Mouse (Mus musculus): ENCODE measurements around the gene Ghdc. TPM values are rescaled to one million over a fixed set of nuclear protein-coding genes. Genes with fewer than 3 reads are reported as not detected.

Gene Ghdc
- total and polyA plus RNA-seq, 2 experiments from 2014 or later = 4.4 to 7.3 TPM

GRCm38 (mm10) chr11:100738066-100738604 lies 32.6 kb downstream of the Ghdc start, which contains the start of gene Rab5c:
Rab5c (minus strand) TSS chr11:100738215.
- H3K4me1 ChIP-seq (ENCODE audit: insufficient read depth) = peaks cover 10% of the 10 kb centered on the region; the same call in 1 of the 2 replicates
- 1% methylated on average over 39 of the region's 39 CpGs for WGBS
- H3K27me3 ChIP-seq (ENCODE audit: insufficient read depth, low read length) = no peaks in the 10 kb centered on the region
- peak within 1 kb of the TSS; percentile 79 for H3K4me2 ChIP-seq (ENCODE audit: low read depth)
- no peaks in the 10 kb centered on the region for H3K9me3 ChIP-seq (ENCODE audit: low read length)
- peak within 1 kb of the TSS; percentile 87 for H3K27ac ChIP-seq (ENCODE audit: low read depth, low read length)
- peak within 1 kb of the TSS; percentile 90 for H3K9ac ChIP-seq
- ATAC-seq = peak; percentile 99
- peak within 1 kb of the TSS; percentile 94 for H3K4me3 ChIP-seq (ENCODE audit: low read depth, low read length)
- no peak; the same call in 1 of the 2 replicates for TF ChIP-seq CTCF (IDR thresholded peaks at IDR 0.05; ENCODE audit: low read depth)
- peak; percentile 99 for DNase-seq
- H3K36me3 ChIP-seq (ENCODE audit: insufficient read depth) = peaks cover 14% of the 10 kb centered on the region

GRCm38 (mm10) chr11:100737105-100737733 lies 33.5 kb downstream of the Ghdc start:
- no peaks in the 10 kb centered on the region for H3K27me3 ChIP-seq (ENCODE audit: insufficient read depth, low read length)

GRCm38 (mm10) chr11:100736746-100737080 lies 34.0 kb downstream of the Ghdc start:
- Histone ChIP-seq H3K9me3 (ENCODE audit: low read length) (no peaks in the 10 kb centered on the region), H3K4me2 (ENCODE audit: low read depth) (peak overlapping the region; percentile 79), H3K4me3 (ENCODE audit: low read depth, low read length) (0 out of 2 replicates have a peak overlapping the region, but pooled peaks have one; percentile 94), H3K27me3 (ENCODE audit: insufficient read depth, low read length) (no peaks in the 10 kb centered on the region), H3K4me1 (ENCODE audit: insufficient read depth) (peaks cover 10% of the 10 kb centered on the region; the same call in 1 of the 2 replicates), H3K27ac (ENCODE audit: low read depth, low read length) (no peak overlapping the region), H3K9ac (0 out of 2 replicates have a peak overlapping the region, but pooled peaks have one; percentile 90), H3K36me3 (ENCODE audit: insufficient read depth) (peaks cover 11% of the 10 kb centered on the region; the same call in 1 of the 2 replicates)
- TF ChIP-seq CTCF (IDR thresholded peaks at IDR 0.05; ENCODE audit: low read depth) = no peak
- no peak for ATAC-seq
- DNase-seq = no peak
- 74% methylated on average over 4 of the region's 4 CpGs for WGBS

More at GRCm38 (mm10) chr11:100737105-100737733, 33.5 kb downstream of the Ghdc start:
- H3K9ac ChIP-seq = peak overlapping the region; percentile 90
- peak overlapping the region; percentile 79 for H3K4me2 ChIP-seq (ENCODE audit: low read depth)
- DNase-seq (no peak), ATAC-seq (no peak)
- peaks cover 10% of the 10 kb centered on the region; the same call in 1 of the 2 replicates for H3K4me1 ChIP-seq (ENCODE audit: insufficient read depth)
- no peaks in the 10 kb centered on the region for H3K9me3 ChIP-seq (ENCODE audit: low read length)
- 2% methylated on average over 13 of the region's 13 CpGs for WGBS
- H3K4me3 ChIP-seq (ENCODE audit: low read depth, low read length) = peak overlapping the region; percentile 94
- TF ChIP-seq CTCF (IDR thresholded peaks at IDR 0.05; ENCODE audit: low read depth) = no peak
- peak overlapping the region; percentile 77 for H3K27ac ChIP-seq (ENCODE audit: low read depth, low read length)
- H3K36me3 ChIP-seq (ENCODE audit: insufficient read depth) = peaks cover 12% of the 10 kb centered on the region; the same call in 1 of the 2 replicates

GRCm38 (mm10) chr11:100735954-100736745 lies 34.6 kb downstream of the Ghdc start:
- 78% methylated on average over 14 of the region's 14 CpGs for WGBS
- H3K27me3 ChIP-seq (ENCODE audit: insufficient read depth, low read length) = no peaks in the 10 kb centered on the region
- peaks cover 10% of the 10 kb centered on the region; the same call in 1 of the 2 replicates for H3K4me1 ChIP-seq (ENCODE audit: insufficient read depth)
- H3K4me3 ChIP-seq (ENCODE audit: low read depth, low read length) = no peak overlapping the region
- no peak for TF ChIP-seq CTCF (IDR thresholded peaks at IDR 0.05; ENCODE audit: low read depth)
- peaks cover 5% of the 10 kb centered on the region; the same call in 1 of the 2 replicates for H3K36me3 ChIP-seq (ENCODE audit: insufficient read depth)
- DNase-seq (no peak), ATAC-seq (no peak)
- no peak overlapping the region for H3K9ac ChIP-seq
- no peaks in the 10 kb centered on the region for H3K9me3 ChIP-seq (ENCODE audit: low read length)
- H3K4me2 ChIP-seq (ENCODE audit: low read depth) = no peak overlapping the region; the same call in 1 of the 2 replicates
- H3K27ac ChIP-seq (ENCODE audit: low read depth, low read length) = no peak overlapping the region

GRCm38 (mm10) chr11:100735134-100735865 lies 35.5 kb downstream of the Ghdc start:
- H3K9me3 ChIP-seq (ENCODE audit: low read length) = no peaks in the 10 kb centered on the region
- peaks cover 4% of the 10 kb centered on the region; the same call in 1 of the 2 replicates for H3K36me3 ChIP-seq (ENCODE audit: insufficient read depth)
- no peak overlapping the region for H3K4me2 ChIP-seq (ENCODE audit: low read depth)
- no peak overlapping the region for H3K4me3 ChIP-seq (ENCODE audit: low read depth, low read length)
- ATAC-seq (no peak), DNase-seq (no peak)
- H3K27ac ChIP-seq (ENCODE audit: low read depth, low read length) = no peak overlapping the region
- no peaks in the 10 kb centered on the region for H3K27me3 ChIP-seq (ENCODE audit: insufficient read depth, low read length)
- peaks cover 10% of the 10 kb centered on the region; the same call in 1 of the 2 replicates for H3K4me1 ChIP-seq (ENCODE audit: insufficient read depth)
- WGBS = 90% methylated on average over 9 of the region's 9 CpGs
- TF ChIP-seq CTCF (IDR thresholded peaks at IDR 0.05; ENCODE audit: low read depth) = no peak
- no peak overlapping the region for H3K9ac ChIP-seq

- H3K4me2 ChIP-seq (ENCODE audit: low read depth) = no peak overlapping the region
- DNase-seq (no peak), ATAC-seq (no peak)
- peaks cover 15% of the 10 kb centered on the region for H3K36me3 ChIP-seq (ENCODE audit: insufficient read depth)
- no peak overlapping the region for H3K27ac ChIP-seq (ENCODE audit: low read depth, low read length)
- WGBS = 78% methylated on average over 6 of the region's 6 CpGs
- H3K4me1 ChIP-seq (ENCODE audit: insufficient read depth) = no peaks in the 10 kb centered on the region
- TF ChIP-seq CTCF (IDR thresholded peaks at IDR 0.05; ENCODE audit: low read depth) = no peak
- H3K27me3 ChIP-seq (ENCODE audit: insufficient read depth, low read length) = no peaks in the 10 kb centered on the region
- H3K9ac ChIP-seq = no peak overlapping the region
- no peak overlapping the region for H3K4me3 ChIP-seq (ENCODE audit: low read depth, low read length)
- no peaks in the 10 kb centered on the region for H3K9me3 ChIP-seq (ENCODE audit: low read length)
Observed at GRCm38 (mm10) chr11:100730477-100731205, 40.1 kb downstream of the Ghdc start.
